Mouse (Mus musculus) liver, embryonic 16.5 days (tissue): ENCODE data around the gene Sars2. TPM values are rescaled to one million over a fixed set of nuclear protein-coding genes. Genes with fewer than 3 reads are reported as not detected.
A peak's percentile ranks its signal among the peaks of the same experiment; 100 is the strongest.
"Not testable (repeated sequence)": the region's sequence is repeated elsewhere in the genome, so short reads cannot be mapped to it uniquely, and the experiment has no call there.

ENCODE experiments used
- ATAC-seq: fragments of 200-750 bp; cut with Nextera tagmentation; 2 replicates; pipeline ENCODE4 v1.8.0; 2017; ENCODE audit warnings: low read depth, mild to moderate bottlenecking, moderate number of reproducible peaks, moderate library complexity
- H3K27ac ChIP-seq: fragments of 300-500 bp; sonication (generic); 2 replicates; pipeline ENCODE4 v1.5.1; 2014; ENCODE audit warnings: mild to moderate bottlenecking, low read length
- H3K27me3 ChIP-seq: fragments of 300-500 bp; sonication (generic); 2 replicates; pipeline ENCODE4 v1.6.1; 2014; ENCODE audit warnings: low read depth, low read length, mixed read lengths; ENCODE audit not compliant: control insufficient read depth, insufficient read depth
- H3K36me3 ChIP-seq: fragments of 300-500 bp; sonication (generic); 2 replicates; pipeline ENCODE4 v1.6.1; 2014; ENCODE audit warnings: mild to moderate bottlenecking; ENCODE audit not compliant: control insufficient read depth, insufficient read depth
- H3K4me1 ChIP-seq: fragments of 300-500 bp; sonication (generic); 2 replicates; pipeline ENCODE4 v1.6.1; 2014; ENCODE audit warnings: low read depth, low read length, mixed read lengths; ENCODE audit not compliant: control insufficient read depth
- H3K4me2 ChIP-seq: fragments of 300-500 bp; sonication (generic); 2 replicates; pipeline ENCODE4 v1.6.1; 2014; ENCODE audit warnings: low read depth, low read length, mixed read lengths
- H3K4me3 ChIP-seq: fragments of 300-500 bp; sonication (generic); 2 replicates; pipeline ENCODE4 v1.5.1; 2014; ENCODE audit warnings: low read depth, mild to moderate bottlenecking, low read length
- H3K9ac ChIP-seq: fragments of 300-500 bp; sonication (generic); 2 replicates; pipeline ENCODE4 v1.6.1; 2014; ENCODE audit warnings: low read depth, low read length
- H3K9me3 ChIP-seq: fragments of 300-500 bp; sonication (generic); replicated peaks from 2 replicates; pipeline ENCODE4 v1.6.1; 2016; ENCODE audit warnings: low read length; ENCODE audit not compliant: control insufficient read depth
- WGBS: fragments of 180-500 bp; shearing (Covaris S2); extraction: QIAGEN DNeasy Blood & Tissue Kit; methylation state at CpG from one replicate; pipeline ENCODE4 v1.1.7; 2014; ENCODE audit not compliant: insufficient replicate concordance; 5-methylcytosine and 5-hydroxymethylcytosine counted together
- polyA plus RNA-seq: library from polyadenylated mRNA; unstranded; fragments of >200 nt; fragmentation: Nextera tagmentation; extraction: Ambion mirVana; gene quantifications from 2 replicates; pipeline ENCODE4 v1.2.1, GENCODE M21; 2015

The Sars2 gene
- 10.5 and 11.2 TPM in 2 replicates for polyA plus RNA-seq

DNA sequence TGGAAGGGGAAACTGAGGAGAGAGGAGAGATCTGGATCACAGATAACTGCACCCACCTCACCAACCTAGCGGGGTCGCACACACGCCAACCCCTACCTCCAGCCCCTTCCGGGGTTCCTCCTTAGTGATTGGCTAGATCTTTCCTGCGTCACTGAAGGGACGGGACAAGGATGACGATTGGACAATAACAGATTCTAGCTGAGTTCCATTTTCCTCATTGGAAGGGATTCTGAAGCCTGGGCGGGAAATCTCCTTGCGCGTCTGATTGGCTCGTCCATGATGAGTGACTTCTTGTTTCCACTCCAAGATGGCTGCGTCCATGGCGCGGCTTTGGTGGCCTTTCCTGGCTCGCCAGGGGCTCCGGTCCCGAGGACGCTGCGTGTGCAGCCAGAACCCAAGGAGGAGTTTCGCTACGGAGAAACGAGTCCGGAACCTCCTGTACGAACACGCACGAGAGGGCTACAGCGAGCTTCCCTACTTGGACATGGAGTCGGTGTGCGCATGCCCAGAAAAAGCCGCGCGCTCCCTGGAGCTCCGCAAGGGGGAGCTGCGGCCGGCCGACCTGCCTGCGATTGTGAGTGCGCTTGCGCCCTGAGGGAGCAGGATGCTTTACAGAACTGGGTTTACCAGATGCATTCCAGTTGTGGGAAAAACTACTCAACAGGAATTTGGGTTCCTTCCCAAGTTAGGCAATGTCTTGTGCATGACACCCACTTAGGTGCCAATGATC lies at the start of gene Sars2, which contains the start of gene Mrps12:
Gene Sars2 (plus strand): TSS at position 284 of the 730 bp plus-strand sequence.
Gene Mrps12 (minus strand): TSS at position 112 of the 730 bp plus-strand sequence.
- ATAC-seq: peak; percentile 96
- Histone ChIP-seq H3K9me3 (no peaks in the 10 kb centered on the region), H3K4me2 (peak within 1 kb of the TSS; percentile 67), H3K27me3 (no peaks in the 10 kb centered on the region), H3K9ac (peak within 1 kb of the TSS; percentile 74), H3K4me1 (peaks cover 12% of the 10 kb centered on the region), H3K4me3 (peak within 1 kb of the TSS; percentile 67), H3K27ac (peak within 1 kb of the TSS; percentile 71), H3K36me3 (no peaks in the 10 kb centered on the region)
- under 1% methylated on average over 39 of the region's 39 CpGs for WGBS

DNA sequence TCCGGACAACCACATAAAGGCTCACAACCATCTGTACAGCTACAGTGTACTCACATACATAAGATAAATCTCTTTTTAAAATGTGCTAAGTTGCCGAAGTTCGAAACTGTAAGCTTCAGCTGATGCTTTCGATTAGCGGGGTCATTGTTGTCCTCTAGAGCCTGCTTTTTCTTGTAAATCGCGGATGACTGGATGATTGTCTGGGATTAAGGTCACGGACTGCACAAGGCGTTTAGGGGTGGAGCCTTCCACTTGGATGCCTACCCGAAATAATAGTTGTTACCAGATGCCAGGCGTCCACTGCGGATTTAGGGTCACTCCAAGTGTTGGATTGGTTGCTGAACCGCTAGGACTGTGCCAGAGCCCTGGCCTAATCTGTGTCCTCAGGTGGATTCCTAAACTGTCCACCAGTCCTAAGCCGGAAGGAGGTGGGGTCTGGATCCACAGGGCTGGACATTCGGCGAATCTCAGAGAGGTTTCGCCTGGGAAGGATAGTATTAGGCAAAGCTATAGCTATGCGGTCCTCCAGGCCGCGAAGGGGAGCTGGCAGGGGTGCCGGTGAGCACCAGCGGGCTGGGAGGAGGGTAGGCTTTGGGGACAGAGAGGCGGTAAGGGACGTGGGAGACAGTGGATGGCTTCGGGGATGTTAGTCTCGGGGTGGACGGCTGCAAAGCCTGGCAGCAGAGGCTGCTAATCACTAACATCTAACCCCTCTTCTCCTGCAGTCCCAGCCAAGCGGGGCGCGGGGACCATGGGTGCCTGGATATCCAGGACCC lies 49.1 kb upstream of the Sars2 start, which contains the start of gene Fbxo27:
Gene Fbxo27 (plus strand): TSS at position 305 of the 776 bp plus-strand sequence.
- WGBS: 34% methylated on average over 28 of the region's 30 CpGs
- no peaks in the 10 kb centered on the region for H3K4me1 ChIP-seq
- no peak within 1 kb of the TSS for H3K27ac ChIP-seq
- H3K36me3 ChIP-seq: no peaks in the 10 kb centered on the region
- H3K9me3 ChIP-seq: no peaks in the 10 kb centered on the region
- H3K27me3 ChIP-seq: peaks cover 22% of the 10 kb centered on the region
- ATAC-seq: no peak
- no peak within 1 kb of the TSS for H3K9ac ChIP-seq
- peak within 1 kb of the TSS; percentile 47 for H3K4me2 ChIP-seq
- peak within 1 kb of the TSS; percentile 36 for H3K4me3 ChIP-seq

GRCm38 (mm10) chr7:28693321-28693966 lies 48.3 kb upstream of the Sars2 start:
- WGBS: 2% methylated on average over 35 of the region's 38 CpGs
- H3K4me2 ChIP-seq: peak overlapping the region; percentile 47
- no peak overlapping the region for H3K27ac ChIP-seq
- no peaks in the 10 kb centered on the region for H3K36me3 ChIP-seq
- H3K4me1 ChIP-seq: no peaks in the 10 kb centered on the region
- ATAC-seq: peak; percentile 48
- no peaks in the 10 kb centered on the region for H3K9me3 ChIP-seq
- peak overlapping the region; percentile 36 for H3K4me3 ChIP-seq
- peaks cover 22% of the 10 kb centered on the region for H3K27me3 ChIP-seq
- no peak overlapping the region for H3K9ac ChIP-seq

GRCm38 (mm10) chr7:28694423-28694822 lies 47.4 kb upstream of the Sars2 start:
- H3K36me3 ChIP-seq: no peaks in the 10 kb centered on the region
- H3K4me1 ChIP-seq: no peaks in the 10 kb centered on the region
- H3K9me3 ChIP-seq: no peaks in the 10 kb centered on the region
- H3K4me3 ChIP-seq: no peak overlapping the region
- no peak overlapping the region for H3K27ac ChIP-seq
- WGBS: 10% methylated on average over 14 of the region's 14 CpGs
- H3K27me3 ChIP-seq: peaks cover 22% of the 10 kb centered on the region
- no peak for ATAC-seq
- H3K9ac ChIP-seq: no peak overlapping the region
- no peak overlapping the region for H3K4me2 ChIP-seq

GRCm38 (mm10) chr7:28694966-28695511 lies 46.8 kb upstream of the Sars2 start:
- Histone ChIP-seq H3K4me1 (no peaks in the 10 kb centered on the region), H3K4me3 (no peak overlapping the region), H3K27me3 (peaks cover 22% of the 10 kb centered on the region), H3K9ac (no peak overlapping the region), H3K36me3 (no peaks in the 10 kb centered on the region), H3K27ac (no peak overlapping the region), H3K4me2 (no peak overlapping the region), H3K9me3 (no peaks in the 10 kb centered on the region)
- no peak for ATAC-seq
- 41% methylated on average over 8 of the region's 8 CpGs for WGBS

GRCm38 (mm10) chr7:28697277-28697676 lies 44.5 kb upstream of the Sars2 start:
- Histone ChIP-seq H3K36me3 (no peaks in the 10 kb centered on the region), H3K27ac (no peak overlapping the region), H3K4me2 (no peak overlapping the region), H3K9me3 (0 out of 2 replicates have a peak, but pooled peaks cover 2% of the 10 kb centered on the region), H3K4me3 (no peak overlapping the region), H3K9ac (no peak overlapping the region), H3K4me1 (no peaks in the 10 kb centered on the region), H3K27me3 (peaks cover 22% of the 10 kb centered on the region)
- WGBS: 59% methylated on average over 11 of the region's 11 CpGs
- ATAC-seq: no peak

DNA sequence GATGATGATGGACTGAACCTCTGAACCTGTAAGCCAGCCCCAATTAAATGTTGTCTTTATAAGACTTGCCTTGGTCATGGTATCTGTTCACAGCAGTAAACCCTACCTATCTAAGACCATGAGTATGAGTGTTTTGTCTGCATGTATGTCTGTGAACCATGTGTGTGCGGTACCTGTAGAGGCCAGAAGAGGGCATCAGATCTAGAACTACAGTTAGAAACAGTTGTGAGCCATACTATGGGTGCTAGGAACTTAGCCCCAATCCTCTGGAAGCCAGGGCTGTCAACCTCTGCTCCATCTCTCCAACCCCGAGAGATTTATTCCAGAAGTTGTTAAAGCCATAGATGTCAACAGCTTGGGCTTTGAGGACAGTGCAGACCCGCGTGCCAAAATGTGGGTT lies 41.5 kb upstream of the Sars2 start:
- no peak for ATAC-seq
- no peaks in the 10 kb centered on the region for H3K36me3 ChIP-seq
- no peaks in the 10 kb centered on the region for H3K4me1 ChIP-seq
- H3K9ac ChIP-seq: no peak overlapping the region
- 72% methylated on average over 4 of the region's 4 CpGs for WGBS
- H3K4me2 ChIP-seq: no peak overlapping the region
- 0 out of 2 replicates have a peak, but pooled peaks cover 2% of the 10 kb centered on the region for H3K9me3 ChIP-seq
- no peaks in the 10 kb centered on the region for H3K27me3 ChIP-seq
- H3K27ac ChIP-seq: no peak overlapping the region
- H3K4me3 ChIP-seq: no peak overlapping the region

DNA sequence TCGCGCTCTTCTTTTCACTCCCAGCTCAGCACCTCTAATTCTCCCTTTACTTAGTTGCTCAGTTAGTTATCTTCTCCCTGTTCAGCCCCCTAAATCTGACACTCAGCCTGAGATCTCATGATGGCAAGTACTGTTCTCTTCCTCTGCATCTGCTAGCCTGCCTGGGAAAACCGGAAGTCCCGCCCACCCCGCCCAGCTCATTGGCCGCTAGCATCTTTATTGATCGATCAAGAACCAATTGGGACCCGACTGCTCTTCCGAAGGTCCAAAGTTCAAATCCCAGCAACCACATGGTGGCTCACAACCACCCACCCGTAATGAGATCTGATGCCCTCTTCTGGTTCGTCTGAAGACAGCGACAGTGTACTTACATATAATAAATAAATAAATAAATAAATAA lies 40.5 kb upstream of the Sars2 start:
- not testable (repeated sequence) for H3K4me1 ChIP-seq, H3K9me3 ChIP-seq, H3K4me3 ChIP-seq, H3K36me3 ChIP-seq, ATAC-seq, H3K27me3 ChIP-seq, H3K27ac ChIP-seq, H3K9ac ChIP-seq, H3K4me2 ChIP-seq
- WGBS: 80% methylated on average over 12 of the region's 12 CpGs
